Mouse (Mus musculus): Measurements from ENCODE around the gene Tmem120a.

GRCm38 (mm10) chr5:135707039-135707438 lies 37.2 kb downstream of the Tmem120a start:
- TF ChIP-seq POLR2A (IDR thresholded peaks at IDR 0.05; ENCODE audit: insufficient read length, low read depth): no peak
- no peak for TF ChIP-seq TCF12 (IDR thresholded peaks at IDR 0.05; ENCODE audit: insufficient read depth, poor library complexity, severe bottlenecking)
